Mouse (Mus musculus) myocyte (in vitro differentiated cells): ENCODE results near the gene Rcn2. TPM values are rescaled to one million over a fixed set of nuclear protein-coding genes. Genes with fewer than 3 reads are reported as not detected.

Source experiments
- H3K27me3 ChIP-seq: one replicate; pipeline ENCODE4 v1.6.1; 2011; ENCODE audit not compliant: control insufficient read depth, insufficient read depth, insufficient read length
- H3K36me3 ChIP-seq: one replicate; pipeline ENCODE4 v1.6.1; 2011; ENCODE audit not compliant: control insufficient read depth, insufficient read depth
- H3K4me2 ChIP-seq: one replicate; pipeline ENCODE4 v1.6.1; 2011; ENCODE audit warnings: low read depth, control low read depth
- H3K4me3 ChIP-seq: one replicate; pipeline ENCODE4 v1.5.1; 2011; ENCODE audit warnings: mild to moderate bottlenecking, control low read depth, moderate library complexity
- H3K79me2 ChIP-seq: one replicate; pipeline ENCODE4 v1.6.1; 2011; ENCODE audit not compliant: control insufficient read depth, insufficient read depth
- H3ac ChIP-seq: one replicate; pipeline ENCODE4 v1.6.1; 2011; ENCODE audit not compliant: control insufficient read depth, insufficient read length
- CEBPB ChIP-seq: IDR thresholded peaks from 2 replicates; pipeline ENCODE4 v1.6.1; 2011; ENCODE audit warnings: mild to moderate bottlenecking, moderate library complexity; ENCODE audit not compliant: poor library complexity, insufficient read depth, severe bottlenecking
- E2F4 ChIP-seq: IDR thresholded peaks from one replicate; pipeline ENCODE4 v1.6.1; 2011; ENCODE audit warnings: mild to moderate bottlenecking, control low read depth, moderate library complexity; ENCODE audit not compliant: insufficient read depth
- MAX ChIP-seq: IDR thresholded peaks from one replicate; pipeline ENCODE4 v1.6.1; 2011; ENCODE audit warnings: low read depth, mild to moderate bottlenecking, control low read depth
- MYOD1 ChIP-seq, 3 experiments: IDR thresholded peaks; one replicate each; pipeline ENCODE4 v1.6.1; 2011; ENCODE audit warnings: control low read depth in 2 of 3, low read depth in 2 of 3, mild to moderate bottlenecking in 2 of 3, moderate library complexity in 1 of 3; ENCODE audit not compliant: insufficient read length in 2 of 3, control insufficient read depth in 1 of 3
- MYOG ChIP-seq, 3 experiments: IDR thresholded peaks; one replicate each; pipeline ENCODE4 v1.6.1; 2011; ENCODE audit warnings: control low read depth in 2 of 3, low read depth in 2 of 3, mild to moderate bottlenecking in 2 of 3; ENCODE audit not compliant: insufficient read length in 2 of 3, control insufficient read depth in 1 of 3, insufficient read depth in 1 of 3
- POLR2A ChIP-seq: IDR thresholded peaks from one replicate; pipeline ENCODE4 v1.6.1; 2011; ENCODE audit warnings: low read depth, mild to moderate bottlenecking, control low read depth, moderate library complexity; ENCODE audit not compliant: insufficient read length
- POLR2AphosphoS2 ChIP-seq: IDR thresholded peaks from one replicate; pipeline ENCODE4 v1.6.1; 2011; ENCODE audit warnings: low read depth, control low read depth; ENCODE audit not compliant: insufficient read length
- REST ChIP-seq: IDR thresholded peaks from one replicate; pipeline ENCODE4 v1.6.1; 2011; ENCODE audit warnings: mild to moderate bottlenecking, control low read depth, moderate library complexity; ENCODE audit not compliant: insufficient read depth, insufficient read length
- SRF ChIP-seq: IDR thresholded peaks from one replicate; pipeline ENCODE4 v1.6.1; 2011; ENCODE audit warnings: low read depth; ENCODE audit not compliant: control insufficient read depth, insufficient read length
- TCF12 ChIP-seq: IDR thresholded peaks from one replicate; pipeline ENCODE4 v1.6.1; 2011; ENCODE audit warnings: mild to moderate bottlenecking, control low read depth; ENCODE audit not compliant: poor library complexity, insufficient read depth, severe bottlenecking
- TCF3 ChIP-seq: IDR thresholded peaks from one replicate; pipeline ENCODE4 v1.6.1; 2011; ENCODE audit warnings: low read depth, control low read depth; ENCODE audit not compliant: insufficient read length
- USF1 ChIP-seq: IDR thresholded peaks from one replicate; pipeline ENCODE4 v1.6.1; 2011; ENCODE audit warnings: low read depth, mild to moderate bottlenecking, control low read depth, moderate library complexity
- polyA plus RNA-seq: library from polyadenylated mRNA; unstranded; fragments of >200 nt; fragmentation: generic; extraction: Trizol; gene quantifications from one replicate; pipeline ENCODE4 v1.2.1, GENCODE M21; 2012; ENCODE audit warnings: missing spikeins

Rcn2 gene
- polyA plus RNA-seq, 1 experiment: 36.8 TPM

GRCm38 (mm10) chr9:56104921-56105320, 63.3 kb downstream of the Rcn2 start:
- Histone ChIP-seq H3K4me2 (no peak overlapping the region), H3K27me3 (no peaks in the 10 kb centered on the region), H3K36me3 (no peaks in the 10 kb centered on the region), H3ac (no peak overlapping the region), H3K79me2 (no peaks in the 10 kb centered on the region), H3K4me3 (no peak overlapping the region)
- TF ChIP-seq TCF3: no peak
- no peak for TF ChIP-seq E2F4
- TF ChIP-seq TCF12: no peak
- no peak for TF ChIP-seq REST
- TF ChIP-seq MYOD1 (IDR thresholded peaks at IDR 0.05; ENCODE audit: control insufficient read depth in 1 of 3, insufficient read length in 2 of 3, low read depth in 2 of 3): peak in 1 of 3 experiments; percentile 28

- Histone ChIP-seq H3K36me3 (no peaks in the 10 kb centered on the region), H3K4me2 (no peak overlapping the region), H3K79me2 (no peaks in the 10 kb centered on the region), H3K27me3 (no peaks in the 10 kb centered on the region), H3ac (no peak overlapping the region), H3K4me3 (no peak overlapping the region)
- TF ChIP-seq POLR2A: no peak
- no peak for TF ChIP-seq MAX
- TF ChIP-seq POLR2AphosphoS2: no peak
- TF ChIP-seq TCF12: no peak
- TF ChIP-seq MYOD1 (IDR thresholded peaks at IDR 0.05; ENCODE audit: control insufficient read depth in 1 of 3, insufficient read length in 2 of 3, low read depth in 2 of 3): peak in 1 of 3 experiments; percentile 31
- TF ChIP-seq SRF: no peak
- TF ChIP-seq MYOG (IDR thresholded peaks at IDR 0.05; ENCODE audit: control insufficient read depth in 1 of 3, insufficient read depth in 1 of 3, insufficient read length in 2 of 3, low read depth in 2 of 3): peak in 1 of 3 experiments; percentile 27
- no peak for TF ChIP-seq CEBPB
- TF ChIP-seq REST: no peak
These were observed 64.8 kb downstream of the Rcn2 start for GRCm38 (mm10) chr9:56106274-56107072.

GRCm38 (mm10) chr9:56107527-56107926, 65.9 kb downstream of the Rcn2 start:
- Histone ChIP-seq H3K27me3 (no peaks in the 10 kb centered on the region), H3K79me2 (no peaks in the 10 kb centered on the region), H3K4me2 (peak overlapping the region; percentile 56), H3K36me3 (no peaks in the 10 kb centered on the region), H3K4me3 (no peak overlapping the region), H3ac (no peak overlapping the region)
- TF ChIP-seq POLR2A (no peak), MYOG (IDR thresholded peaks at IDR 0.05; ENCODE audit: control insufficient read depth in 1 of 3, insufficient read depth in 1 of 3, insufficient read length in 2 of 3, low read depth in 2 of 3) (peak in 1 of 3 experiments; percentile 15), MYOD1 (IDR thresholded peaks at IDR 0.05; ENCODE audit: control insufficient read depth in 1 of 3, insufficient read length in 2 of 3, low read depth in 2 of 3) (peak in 1 of 3 experiments; percentile 21)

DNA sequence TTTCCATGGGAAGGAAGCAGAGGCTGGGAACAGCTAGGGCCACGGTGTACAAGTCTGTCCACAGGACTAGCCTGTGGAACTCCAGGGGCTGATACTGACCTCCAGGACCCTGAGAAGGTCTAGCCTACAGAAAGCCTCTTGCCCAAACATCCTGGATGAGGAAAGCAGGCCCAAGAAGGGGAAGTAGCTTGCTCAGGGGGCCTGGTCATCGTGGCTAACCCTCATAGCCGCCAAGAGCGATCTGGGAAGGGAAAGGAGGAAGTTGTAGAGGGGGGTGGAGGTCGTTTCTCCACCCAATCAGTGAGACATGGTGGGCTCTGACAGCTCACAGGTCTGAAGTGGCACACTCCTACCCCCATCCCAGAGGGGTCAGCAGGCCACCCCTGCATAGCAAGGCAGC, 66.5 kb downstream of the Rcn2 start:
- Histone ChIP-seq H3K4me3 (no peak overlapping the region), H3K27me3 (no peaks in the 10 kb centered on the region), H3K79me2 (no peaks in the 10 kb centered on the region), H3ac (no peak overlapping the region), H3K36me3 (no peaks in the 10 kb centered on the region), H3K4me2 (peak overlapping the region; percentile 56)
- no peak for TF ChIP-seq MYOG (IDR thresholded peaks at IDR 0.05; ENCODE audit: control insufficient read depth in 1 of 3, insufficient read depth in 1 of 3, insufficient read length in 2 of 3, low read depth in 2 of 3)
- no peak for TF ChIP-seq MAX
- no peak for TF ChIP-seq TCF3
- TF ChIP-seq POLR2AphosphoS2: no peak
- TF ChIP-seq CEBPB: no peak
- TF ChIP-seq REST: no peak
- no peak for TF ChIP-seq TCF12
- TF ChIP-seq E2F4: no peak
- TF ChIP-seq USF1: no peak
- TF ChIP-seq MYOD1 (IDR thresholded peaks at IDR 0.05; ENCODE audit: control insufficient read depth in 1 of 3, insufficient read length in 2 of 3, low read depth in 2 of 3): no peak
- no peak for TF ChIP-seq SRF
- TF ChIP-seq POLR2A: no peak

Other genes with a start within 250 kb of the Rcn2 start
- gene Scaper, start 103.7 kb upstream of the Rcn2 start, polyA plus RNA-seq: 1.5 TPM
- gene 4930563M21Rik, start 31.3 kb upstream of the Rcn2 start, polyA plus RNA-seq: not detected
- gene Pstpip1, start 48.1 kb downstream of the Rcn2 start, polyA plus RNA-seq: 18.9 TPM
- 135 TPM for gene Tspan3, start 123.6 kb downstream of the Rcn2 start, polyA plus RNA-seq